Mouse (Mus musculus): Measurements from ENCODE around the gene Gm20388. TPM values are rescaled to one million over a fixed set of nuclear protein-coding genes. Genes with fewer than 3 reads are reported as not detected.

Gm20388 gene
- polyA plus RNA-seq, 1 experiment from 2014 or later, result not detected

GRCm38 (mm10) chr8:121868196-121868595 lies 1957.6 kb downstream of the Gm20388 start:
- H3K36me3 ChIP-seq, result no peaks in the 10 kb centered on the region
- no peaks in the 10 kb centered on the region for H3K9me3 ChIP-seq (replicated peaks)
- 85% methylated on average over 5 of the region's 5 CpGs for WGBS
- ATAC-seq (replicated peaks; ENCODE audit: insufficient number of reproducible peaks, insufficient read depth, low FRiP score, low read depth), result no peak
- H3K4me1 ChIP-seq (replicated peaks), result peaks cover 10% of the 10 kb centered on the region
- no peak overlapping the region for H3K4me2 ChIP-seq
- peaks cover 8% of the 10 kb centered on the region; the same call in 1 of the 2 replicates for H3K27me3 ChIP-seq
- H3K27ac ChIP-seq, result no peak overlapping the region
- no peak overlapping the region for H3K9ac ChIP-seq
- no peak overlapping the region for H3K4me3 ChIP-seq

DNA sequence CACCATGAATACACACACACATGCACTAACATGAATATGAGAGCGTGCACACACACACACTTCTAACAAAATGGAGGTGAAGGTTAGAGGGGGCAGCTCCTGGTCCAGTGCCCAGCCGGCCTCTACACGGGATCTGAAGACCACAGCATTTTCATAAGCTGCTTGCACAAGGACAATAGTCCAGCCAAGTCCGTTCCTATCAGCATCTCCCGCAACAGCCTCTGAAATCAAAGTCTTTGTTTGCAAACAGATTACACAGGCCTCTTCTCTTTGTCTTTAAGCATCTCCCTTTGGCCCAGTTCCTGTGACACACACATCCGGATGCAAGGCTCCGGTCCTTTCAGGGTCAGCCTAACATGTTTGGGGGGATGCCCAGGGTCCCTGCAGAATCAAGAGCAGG lies 1958.3 kb downstream of the Gm20388 start:
- H3K9ac ChIP-seq, result no peak overlapping the region
- no peaks in the 10 kb centered on the region for H3K36me3 ChIP-seq
- no peak overlapping the region for H3K4me2 ChIP-seq
- no peaks in the 10 kb centered on the region for H3K9me3 ChIP-seq (replicated peaks)
- H3K27ac ChIP-seq, result no peak overlapping the region
- no peak overlapping the region for H3K4me3 ChIP-seq
- 83% methylated on average over 7 of the region's 7 CpGs for WGBS
- H3K4me1 ChIP-seq (replicated peaks), result peaks cover 10% of the 10 kb centered on the region
- no peak for ATAC-seq (replicated peaks; ENCODE audit: insufficient number of reproducible peaks, insufficient read depth, low FRiP score, low read depth)
- peaks cover 9% of the 10 kb centered on the region; the same call in 1 of the 2 replicates for H3K27me3 ChIP-seq

DNA sequence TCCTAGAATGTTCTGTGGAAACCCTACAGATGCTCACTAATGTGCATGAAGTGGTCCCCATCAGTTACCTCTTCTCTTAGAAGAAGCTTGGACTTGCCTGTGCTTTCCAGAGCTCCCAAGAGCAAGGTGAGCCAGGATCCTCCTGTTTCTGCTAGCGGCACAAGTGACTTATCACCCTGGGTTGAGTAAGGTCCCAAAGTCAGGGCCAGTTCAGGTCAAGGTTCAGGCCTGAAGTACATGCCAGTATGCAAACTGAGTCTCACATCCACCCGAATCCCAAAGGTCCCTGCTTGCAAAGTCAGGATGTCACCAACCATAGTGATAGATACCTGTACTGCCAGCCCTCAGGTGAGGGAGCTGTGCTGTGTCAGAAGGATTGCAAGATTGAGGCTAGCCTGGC lies 1959.5 kb downstream of the Gm20388 start:
- 82% methylated on average over 2 of the region's 2 CpGs for WGBS
- no peak overlapping the region for H3K4me2 ChIP-seq
- no peaks in the 10 kb centered on the region for H3K9me3 ChIP-seq (replicated peaks)
- no peaks in the 10 kb centered on the region for H3K36me3 ChIP-seq
- H3K9ac ChIP-seq, result no peak overlapping the region
- peaks cover 9% of the 10 kb centered on the region; the same call in 1 of the 2 replicates for H3K27me3 ChIP-seq
- ATAC-seq (replicated peaks; ENCODE audit: insufficient number of reproducible peaks, insufficient read depth, low FRiP score, low read depth), result no peak
- H3K4me1 ChIP-seq (replicated peaks), result peaks cover 21% of the 10 kb centered on the region
- no peak overlapping the region for H3K27ac ChIP-seq
- H3K4me3 ChIP-seq, result no peak overlapping the region

DNA sequence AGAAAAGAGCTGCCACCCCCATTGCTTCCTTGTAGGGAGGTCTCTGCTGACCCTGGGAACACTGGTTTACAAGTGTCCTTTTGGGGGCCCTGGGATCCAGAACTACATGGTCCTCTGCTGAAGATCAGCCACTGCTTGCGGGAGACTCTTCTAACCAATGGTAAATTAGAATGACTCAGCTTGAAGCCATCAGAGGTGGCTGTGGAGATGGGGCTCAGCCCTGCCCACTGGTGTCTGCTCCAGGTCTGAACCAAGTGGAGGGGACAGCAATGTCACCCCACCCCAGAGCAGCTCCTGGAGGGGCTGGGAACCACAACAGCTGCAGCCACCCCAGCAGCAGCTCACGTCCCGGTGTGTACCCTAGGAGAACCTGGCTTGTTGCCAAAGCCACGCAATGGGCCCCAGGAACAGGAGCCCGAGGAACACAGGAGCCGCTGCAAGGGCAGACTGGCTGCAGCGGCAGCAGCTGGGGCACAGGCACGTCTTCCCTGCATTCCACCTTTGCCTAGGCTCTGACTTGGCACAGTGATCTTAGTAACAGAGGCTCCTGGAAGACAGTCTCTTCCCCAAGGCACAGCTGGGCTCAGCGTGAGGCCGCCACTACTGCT lies 1961.3 kb downstream of the Gm20388 start:
- H3K9ac ChIP-seq, result 0 out of 2 replicates have a peak overlapping the region, but pooled peaks have one; percentile 16

DNA sequence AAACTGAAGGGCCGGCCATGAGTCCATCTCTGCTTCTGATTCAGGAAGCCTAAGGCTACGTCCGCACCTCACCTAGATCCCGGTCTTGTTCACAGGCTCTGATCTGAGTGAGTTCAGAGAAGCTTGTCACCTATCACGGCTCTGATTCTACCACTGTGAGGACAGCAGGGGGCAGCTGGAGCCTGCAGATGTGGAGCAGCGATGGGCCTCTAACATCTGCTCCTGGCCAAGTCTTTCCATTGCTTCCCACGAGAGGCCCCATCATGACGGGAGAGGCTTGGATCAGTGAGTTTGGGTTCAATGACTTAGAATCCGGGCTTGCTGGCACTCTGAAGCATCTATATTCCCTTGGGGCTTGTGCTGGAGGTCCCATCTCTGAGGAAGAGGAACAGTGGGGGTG lies 1963.4 kb downstream of the Gm20388 start:
- H3K27ac ChIP-seq, result no peak overlapping the region
- 41% methylated on average over 9 of the region's 9 CpGs for WGBS
- peaks cover 29% of the 10 kb centered on the region for H3K4me1 ChIP-seq (replicated peaks)
- H3K27me3 ChIP-seq, result peaks cover 9% of the 10 kb centered on the region; the same call in 1 of the 2 replicates
- H3K4me3 ChIP-seq, result no peak overlapping the region
- H3K9me3 ChIP-seq (replicated peaks), result no peaks in the 10 kb centered on the region
- no peak overlapping the region for H3K4me2 ChIP-seq
- no peaks in the 10 kb centered on the region for H3K36me3 ChIP-seq
- H3K9ac ChIP-seq, result no peak overlapping the region
- peak; percentile 51; the same call in 1 of the 2 replicates for ATAC-seq (replicated peaks; ENCODE audit: insufficient number of reproducible peaks, insufficient read depth, low FRiP score, low read depth)

More for the DNA sequence above, 1961.3 kb downstream of the Gm20388 start:
- Histone ChIP-seq H3K4me1 (replicated peaks) (peaks cover 29% of the 10 kb centered on the region), H3K36me3 (no peaks in the 10 kb centered on the region), H3K4me3 (no peak overlapping the region), H3K27ac (no peak overlapping the region), H3K4me2 (peak overlapping the region; percentile 15), H3K9me3 (replicated peaks) (no peaks in the 10 kb centered on the region), H3K27me3 (peaks cover 9% of the 10 kb centered on the region; the same call in 1 of the 2 replicates)
- ATAC-seq (replicated peaks; ENCODE audit: insufficient number of reproducible peaks, insufficient read depth, low FRiP score, low read depth), result peak; percentile 25; the same call in 1 of the 2 replicates
- WGBS, result 10% methylated on average over 10 of the region's 10 CpGs

GRCm38 (mm10) chr8:121875045-121875444 lies 1964.4 kb downstream of the Gm20388 start:
- H3K4me3 ChIP-seq, result no peak overlapping the region
- H3K27me3 ChIP-seq, result peaks cover 9% of the 10 kb centered on the region; the same call in 1 of the 2 replicates
- H3K9ac ChIP-seq, result no peak overlapping the region
- no peak for ATAC-seq (replicated peaks; ENCODE audit: insufficient number of reproducible peaks, insufficient read depth, low FRiP score, low read depth)
- peaks cover 29% of the 10 kb centered on the region for H3K4me1 ChIP-seq (replicated peaks)
- H3K27ac ChIP-seq, result peak overlapping the region; percentile 25
- H3K9me3 ChIP-seq (replicated peaks), result no peaks in the 10 kb centered on the region
- H3K4me2 ChIP-seq, result no peak overlapping the region
- no peaks in the 10 kb centered on the region for H3K36me3 ChIP-seq
- WGBS, result 33% methylated on average over 3 of the region's 3 CpGs

DNA sequence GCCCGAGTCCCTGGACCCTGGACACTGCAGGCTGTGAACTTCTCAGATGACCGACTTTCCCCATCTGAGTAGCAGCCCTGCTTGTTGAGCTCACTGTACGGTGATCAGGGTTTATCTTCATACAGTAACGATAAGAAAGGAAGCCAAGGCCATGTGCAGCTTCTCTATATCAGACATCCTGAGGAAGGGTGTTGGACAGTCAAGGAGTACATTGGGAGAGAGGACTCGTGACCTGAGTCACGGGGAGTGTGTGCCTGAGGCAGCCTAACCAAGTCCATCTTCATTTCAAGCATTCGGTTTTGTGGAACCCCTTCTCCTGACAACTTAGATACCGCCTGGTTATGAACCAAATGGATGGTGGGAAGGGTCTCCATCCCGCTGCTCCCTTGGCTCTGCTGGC lies 1964.9 kb downstream of the Gm20388 start:
- H3K36me3 ChIP-seq, result no peaks in the 10 kb centered on the region
- H3K27me3 ChIP-seq, result peaks cover 9% of the 10 kb centered on the region; the same call in 1 of the 2 replicates
- peaks cover 30% of the 10 kb centered on the region for H3K4me1 ChIP-seq (replicated peaks)
- peak overlapping the region; percentile 25 for H3K27ac ChIP-seq
- H3K9me3 ChIP-seq (replicated peaks), result no peaks in the 10 kb centered on the region
- H3K9ac ChIP-seq, result no peak overlapping the region
- no peak overlapping the region for H3K4me2 ChIP-seq
- ATAC-seq (replicated peaks; ENCODE audit: insufficient number of reproducible peaks, insufficient read depth, low FRiP score, low read depth), result peak; percentile 36; the same call in 1 of the 2 replicates
- WGBS, result 52% methylated on average over 9 of the region's 9 CpGs
- no peak overlapping the region for H3K4me3 ChIP-seq

DNA sequence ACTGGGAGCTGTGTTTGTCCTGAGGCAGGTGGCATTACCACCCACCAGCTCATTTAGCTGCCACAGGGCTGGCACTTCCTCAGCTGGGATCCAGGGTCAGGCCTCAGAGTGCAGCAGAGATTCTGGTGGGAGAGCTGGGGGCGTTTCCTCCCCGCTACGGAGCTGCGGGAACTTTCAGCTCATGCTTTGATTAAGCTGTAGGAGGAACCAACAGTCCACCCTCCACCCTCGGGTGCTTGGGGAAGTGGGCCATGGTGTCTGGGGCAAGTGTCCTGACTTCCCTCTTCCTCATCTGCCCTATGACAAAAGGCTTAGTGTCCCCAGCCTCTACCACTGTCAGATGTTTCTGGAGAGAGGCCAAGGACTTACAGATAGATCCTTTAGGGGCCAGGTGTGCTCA lies 1966.6 kb downstream of the Gm20388 start:
- Histone ChIP-seq H3K27ac (no peak overlapping the region), H3K9me3 (replicated peaks) (no peaks in the 10 kb centered on the region), H3K4me3 (no peak overlapping the region), H3K4me1 (replicated peaks) (peaks cover 40% of the 10 kb centered on the region), H3K36me3 (peaks cover 2% of the 10 kb centered on the region; the same call in 1 of the 2 replicates), H3K27me3 (peaks cover 9% of the 10 kb centered on the region; the same call in 1 of the 2 replicates), H3K9ac (no peak overlapping the region), H3K4me2 (no peak overlapping the region)
- ATAC-seq (replicated peaks; ENCODE audit: insufficient number of reproducible peaks, insufficient read depth, low FRiP score, low read depth), result no peak
- WGBS, result 49% methylated on average over 5 of the region's 5 CpGs

- Histone ChIP-seq H3K9me3 (replicated peaks) (no peaks in the 10 kb centered on the region), H3K4me3 (no peak overlapping the region), H3K27ac (no peak overlapping the region), H3K36me3 (peaks cover 9% of the 10 kb centered on the region; the same call in 1 of the 2 replicates), H3K9ac (no peak overlapping the region), H3K4me1 (replicated peaks) (peaks cover 35% of the 10 kb centered on the region), H3K27me3 (peaks cover 4% of the 10 kb centered on the region; the same call in 1 of the 2 replicates), H3K4me2 (no peak overlapping the region)
- ATAC-seq (replicated peaks; ENCODE audit: insufficient number of reproducible peaks, insufficient read depth, low FRiP score, low read depth), result no peak
- WGBS, result 85% methylated on average over 7 of the region's 7 CpGs
These were observed 1967.3 kb downstream of the Gm20388 start for GRCm38 (mm10) chr8:121877828-121878480.

DNA sequence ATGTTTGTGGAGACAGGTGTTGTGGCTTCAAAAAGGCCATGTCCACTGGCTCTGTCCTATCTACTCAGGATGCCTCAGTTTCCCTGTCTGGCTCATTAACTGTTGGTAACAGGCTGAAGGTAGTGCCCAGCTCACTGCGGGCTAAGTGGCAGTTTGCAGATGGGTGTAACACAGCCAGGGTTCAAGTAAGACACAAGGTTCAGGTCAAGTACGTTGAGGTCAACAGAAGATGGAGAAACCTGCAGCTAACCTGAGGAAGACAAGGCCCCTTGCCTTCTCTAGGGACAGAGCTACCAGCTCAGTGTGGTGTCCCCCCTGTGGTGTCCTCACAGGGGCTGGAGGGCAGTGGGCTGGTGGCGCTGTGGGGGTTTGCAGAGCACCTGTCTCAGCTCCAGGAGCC lies 1969.1 kb downstream of the Gm20388 start:
- Histone ChIP-seq H3K9ac (no peak overlapping the region), H3K4me2 (no peak overlapping the region), H3K36me3 (peaks cover 21% of the 10 kb centered on the region; the same call in 1 of the 2 replicates), H3K9me3 (replicated peaks) (no peaks in the 10 kb centered on the region), H3K4me1 (replicated peaks) (peaks cover 28% of the 10 kb centered on the region), H3K27ac (no peak overlapping the region), H3K27me3 (no peaks in the 10 kb centered on the region), H3K4me3 (no peak overlapping the region)
- 93% methylated on average over 3 of the region's 3 CpGs for WGBS
- ATAC-seq (replicated peaks; ENCODE audit: insufficient number of reproducible peaks, insufficient read depth, low FRiP score, low read depth), result no peak

DNA sequence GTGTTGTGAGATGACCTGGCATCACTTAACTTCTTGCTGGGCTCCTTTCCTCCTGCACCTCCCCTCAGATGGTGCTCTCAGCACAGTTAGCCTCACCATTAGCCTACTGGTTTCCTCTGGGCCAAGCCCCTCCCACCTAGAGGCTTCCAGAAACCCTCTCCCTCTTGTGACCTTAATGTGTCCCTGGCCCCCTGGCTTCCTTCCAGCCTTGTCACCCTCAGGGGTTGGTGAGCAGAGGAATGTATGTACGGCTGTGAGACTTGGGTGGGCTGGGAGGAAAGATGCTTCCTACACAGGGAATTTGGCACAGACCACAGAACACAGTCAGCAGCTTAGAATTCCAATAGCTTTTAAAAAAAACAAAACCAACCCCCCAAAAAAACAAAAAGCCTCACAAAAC lies 1970.2 kb downstream of the Gm20388 start:
- no peaks in the 10 kb centered on the region for H3K9me3 ChIP-seq (replicated peaks)
- ATAC-seq (replicated peaks; ENCODE audit: insufficient number of reproducible peaks, insufficient read depth, low FRiP score, low read depth), result peak; percentile 54
- no peaks in the 10 kb centered on the region for H3K27me3 ChIP-seq
- H3K36me3 ChIP-seq, result peaks cover 32% of the 10 kb centered on the region; the same call in 1 of the 2 replicates
- no peak overlapping the region for H3K4me2 ChIP-seq
- peaks cover 17% of the 10 kb centered on the region for H3K4me1 ChIP-seq (replicated peaks)
- peak overlapping the region; percentile 34; the same call in 1 of the 2 replicates for H3K27ac ChIP-seq
- H3K9ac ChIP-seq, result no peak overlapping the region
- 20% methylated on average over 1 of the region's 1 CpGs for WGBS
- no peak overlapping the region for H3K4me3 ChIP-seq
